Mouse (Mus musculus) megakaryocyte-erythroid progenitor cell, adult 5-6 weeks (primary cell): ENCODE results near the gene Top2a. TPM values are rescaled to one million over a fixed set of nuclear protein-coding genes. Genes with fewer than 3 reads are reported as not detected.

ENCODE experiments used
- ATAC-seq: replicated peaks from 2 replicates; pipeline ENCODE4 v1.8.0; 2016; ENCODE audit warnings: mild to moderate bottlenecking, inconsistent platforms; ENCODE audit not compliant: severe bottlenecking, poor library complexity, low FRiP score, low TSS enrichment
- total RNA-seq, 2 experiments: library from RNA; stranded (forward) in 1 of 2; stranded (reverse) in 1 of 2; fragments of 200-1000, 215-1000 nt in 1 of 2; fragments of >200 nt in 1 of 2; fragmentation: Nextera tagmentation in 1 of 2; gene quantifications; 2 replicates each; pipeline ENCODE4 v1.2.3; 2014 to 2017

The Top2a gene
- total RNA-seq, 2 experiments from 2014 or later: 363 to 444 TPM

- ATAC-seq: no peak
These were observed 18.1 kb upstream of the Top2a start for GRCm38 (mm10) chr11:99041841-99042780.

- no peak for ATAC-seq
These were observed 17.2 kb upstream of the Top2a start, which contains the start of gene Igfbp4 for GRCm38 (mm10) chr11:99041051-99041729. TSS of gene Igfbp4 (plus strand) at chr11:99041244.

GRCm38 (mm10) chr11:99040346-99040974 lies 16.5 kb upstream of the Top2a start:
- no peak for ATAC-seq

- ATAC-seq: peak; percentile 81
These were observed 15.8 kb upstream of the Top2a start for GRCm38 (mm10) chr11:99039782-99040181.

GRCm38 (mm10) chr11:99036254-99036653 lies 12.3 kb upstream of the Top2a start:
- no peak for ATAC-seq

- ATAC-seq: 0 out of 2 replicates have a peak, but pooled peaks have one; percentile 32
These were observed 11.4 kb upstream of the Top2a start for GRCm38 (mm10) chr11:99035350-99035749.

GRCm38 (mm10) chr11:99026899-99027440 lies 3.0 kb upstream of the Top2a start:
- no peak for ATAC-seq

GRCm38 (mm10) chr11:99025878-99026277 lies 1.9 kb upstream of the Top2a start:
- ATAC-seq: no peak

GRCm38 (mm10) chr11:99024468-99025134 lies 612 bp upstream of the Top2a start:
- no peak for ATAC-seq

- ATAC-seq: no peak
These were observed 895 bp downstream of the Top2a start for GRCm38 (mm10) chr11:99023094-99023493.

- ATAC-seq: no peak
These were observed 1.5 kb downstream of the Top2a start for GRCm38 (mm10) chr11:99022384-99022933.

GRCm38 (mm10) chr11:99019844-99020243 lies 4.1 kb downstream of the Top2a start:
- ATAC-seq: no peak

- ATAC-seq: no peak
These were observed 10.1 kb downstream of the Top2a start for GRCm38 (mm10) chr11:99013856-99014255.

GRCm38 (mm10) chr11:99010706-99011105 lies 13.3 kb downstream of the Top2a start:
- ATAC-seq: no peak

- 0 out of 2 replicates have a peak, but pooled peaks have one; percentile 55 for ATAC-seq
These were observed 13.9 kb downstream of the Top2a start for GRCm38 (mm10) chr11:99010124-99010523.

- no peak for ATAC-seq
These were observed 17.2 kb downstream of the Top2a start for GRCm38 (mm10) chr11:99006788-99007187.

GRCm38 (mm10) chr11:98999243-98999642 lies 24.7 kb downstream of the Top2a start:
- ATAC-seq: no peak

- no peak for ATAC-seq
These were observed 25.2 kb downstream of the Top2a start for GRCm38 (mm10) chr11:98998776-98999175.

- ATAC-seq: no peak
These were observed 26.3 kb downstream of the Top2a start for GRCm38 (mm10) chr11:98997659-98998058.
